9 mouse cellular contexts compared by ENCODE assay signal in the genomic region with DNA sequence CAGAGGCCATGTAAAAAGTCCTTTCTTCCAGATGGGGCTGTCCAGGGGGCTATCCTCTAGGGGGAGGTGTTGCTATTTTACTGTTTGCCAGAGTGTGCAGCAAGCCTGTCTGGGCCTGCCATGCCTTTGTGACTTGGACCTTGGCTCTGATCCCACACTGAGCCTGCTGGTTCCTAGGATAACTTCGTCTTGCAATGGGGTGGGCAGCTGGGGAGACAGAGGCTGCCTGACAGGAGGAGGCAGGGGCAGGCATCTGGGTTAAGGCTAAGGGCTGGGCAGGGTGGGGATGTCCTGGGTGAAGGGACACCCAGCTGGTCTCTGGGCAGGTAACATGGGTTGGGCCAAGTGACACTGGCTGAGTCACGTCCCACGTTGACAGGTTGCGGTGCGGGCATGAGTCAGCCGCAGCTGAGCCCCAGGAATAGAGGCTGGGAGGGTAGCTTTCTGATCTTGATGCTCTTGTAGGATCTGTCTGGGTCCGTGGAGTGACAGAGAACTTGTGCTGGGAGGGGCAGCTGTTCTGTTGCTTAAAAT. TPM values are rescaled to one million over a fixed set of nuclear protein-coding genes. Genes with fewer than 3 reads are reported as not detected.
A peak's percentile ranks its signal among the peaks of the same experiment; 100 is the strongest.
DNase-seq lines count a peak whose midpoint lies in the region; ATAC-seq lines count a peak whose summit lies in the region.
"Had no signal": no experiment of that assay in that cellular context is flagged by ENCODE, and none has a peak within 500 bp of the region (broad histone marks: within the 10 kb centered on the region; RNA-seq: fewer than 3 reads in every experiment).

No protein-coding gene starts in this region.

- 72% methylated on average over 7 of the region's 7 CpGs for WGBS in neural tube, embryonic 13.5 days
- WGBS in heart, embryonic 14.5 days = 31% methylated on average over 7 of the region's 7 CpGs
- 71% methylated on average over 7 of the region's 7 CpGs for WGBS in kidney, embryonic 15.5 days

- no peak overlapping the region for H3K4me2 ChIP-seq in neural tube, embryonic 13.5 days
- peak overlapping the region; percentile 34; the same call in 1 of the 2 replicates for H3K4me2 ChIP-seq in heart, embryonic 14.5 days (ENCODE audit: low read length)
- H3K4me2 ChIP-seq in kidney, embryonic 15.5 days = no peak overlapping the region

- no peak for DNase-seq in neural tube, embryonic 10.5 days (ENCODE audit: extremely low spot score, low spot score)
- DNase-seq in adrenal gland, postnatal 36 days = peak; percentile 70 to 79
- DNase-seq in T-cell, adult 2 months (ENCODE audit: low spot score) = no peak

- peak; percentile 53; the same call in 1 of the 2 replicates for ATAC-seq in neural tube, embryonic 13.5 days (ENCODE audit: low read depth)
- peak; percentile 63 for ATAC-seq in heart, embryonic 14.5 days (ENCODE audit: insufficient number of reproducible peaks, insufficient read depth, low FRiP score, low read depth)
- peak; percentile 76 for ATAC-seq in kidney, embryonic 15.5 days (replicated peaks; ENCODE audit: low FRiP score)
- ATAC-seq in megakaryocyte progenitor cell, adult 5-6 weeks (replicated peaks; ENCODE audit: poor library complexity) = peak; percentile 34
- no peak for ATAC-seq in monocyte, adult 5-6 weeks (replicated peaks; ENCODE audit: insufficient number of reproducible peaks, low FRiP score, low TSS enrichment, poor library complexity, severe bottlenecking)

- H3K4me1 ChIP-seq in neural tube, embryonic 13.5 days (replicated peaks) = peaks cover 16% of the 10 kb centered on the region
- H3K4me1 ChIP-seq in heart, embryonic 14.5 days (ENCODE audit: control insufficient read depth in 2 of 2, insufficient read depth in 2 of 2, low read length in 2 of 2) = peaks cover 46% of the 10 kb centered on the region in 2 experiments
- peaks cover 20% of the 10 kb centered on the region for H3K4me1 ChIP-seq in kidney, embryonic 15.5 days

- H3K4me3 ChIP-seq in neural tube, embryonic 13.5 days = no peak overlapping the region
- H3K4me3 ChIP-seq in heart, embryonic 14.5 days (ENCODE audit: control insufficient read depth in 1 of 2, insufficient read depth in 1 of 2, low read depth in 1 of 2, low read length in 2 of 2) = no peak overlapping the region
- no peak overlapping the region for H3K4me3 ChIP-seq in kidney, embryonic 15.5 days (replicated peaks)

- H3K9ac ChIP-seq in neural tube, embryonic 13.5 days = peak overlapping the region; percentile 23; the same call in 1 of the 2 replicates
- H3K9ac ChIP-seq in heart, embryonic 14.5 days (ENCODE audit: low read length) = no peak overlapping the region
- no peak overlapping the region for H3K9ac ChIP-seq in kidney, embryonic 15.5 days

- no peak overlapping the region for H3K27ac ChIP-seq in neural tube, embryonic 13.5 days (replicated peaks)
- peak overlapping the region; percentile 63 to 66 for H3K27ac ChIP-seq in heart, embryonic 14.5 days (replicated peaks in 1 of 2; ENCODE audit: control insufficient read depth in 1 of 2, insufficient read depth in 1 of 2, low read depth in 2 of 2, low read length in 2 of 2)
- H3K27ac ChIP-seq in kidney, embryonic 15.5 days = no peak overlapping the region

- no peaks in the 10 kb centered on the region for H3K27me3 ChIP-seq in neural tube, embryonic 13.5 days
- no peaks in the 10 kb centered on the region for H3K27me3 ChIP-seq in heart, embryonic 14.5 days (ENCODE audit: control insufficient read depth, insufficient read depth, low read length)
- no peaks in the 10 kb centered on the region for H3K27me3 ChIP-seq in kidney, embryonic 15.5 days

- no peaks in the 10 kb centered on the region for H3K36me3 ChIP-seq in neural tube, embryonic 13.5 days
- H3K36me3 ChIP-seq in heart, embryonic 14.5 days (ENCODE audit: control insufficient read depth, insufficient read depth, low read length) = no peaks in the 10 kb centered on the region
- no peaks in the 10 kb centered on the region for H3K36me3 ChIP-seq in kidney, embryonic 15.5 days

- no peaks in the 10 kb centered on the region for H3K9me3 ChIP-seq in neural tube, embryonic 13.5 days
- H3K9me3 ChIP-seq in heart, embryonic 14.5 days (ENCODE audit: control insufficient read depth, low read length) = no peaks in the 10 kb centered on the region
- no peaks in the 10 kb centered on the region for H3K9me3 ChIP-seq in kidney, embryonic 15.5 days (replicated peaks)

RNA-seq across cellular contexts. Expression of gene Cryaa, which starts 51.4 kb away (rescaled TPM):
- polyA plus RNA-seq in neural tube, embryonic 13.5 days (2015; fragmentation: Nextera tagmentation; extraction: Ambion mirVana) = not detected in 2 replicates
- total RNA-seq in adrenal gland, postnatal 36 days (2021) = not detected
- not detected in 2 replicates for polyA plus RNA-seq in heart, embryonic 14.5 days (2014; fragmentation: Nextera tagmentation; extraction: Ambion mirVana)
- 0.38 TPM in 1 of 2 replicates, not detected in the other for polyA plus RNA-seq in kidney, embryonic 15.5 days (2015; fragmentation: Nextera tagmentation; extraction: Ambion mirVana)
- not detected in 2 replicates for total RNA-seq in megakaryocyte progenitor cell, adult 5-6 weeks (2015)
- not detected in 2 replicates for total RNA-seq in megakaryocyte progenitor cell, adult 5-6 weeks (2017)
- not detected in 3 replicates for total RNA-seq in monocyte, adult 5-6 weeks (2017)
- polyA plus RNA-seq: limb, embryonic 11.5 days had no signal

Comparison
In these comparisons a context has a peak if more than half of its experiments do, and no peak if none do; other contexts are left out.
1. H3K27ac ChIP-seq: peak in heart, embryonic 14.5 days (2 of 2); none in neural tube, embryonic 13.5 days (single experiment) and kidney, embryonic 15.5 days (single experiment).
2. DNase-seq: peak in adrenal gland, postnatal 36 days (2 of 2); none in neural tube, embryonic 10.5 days (single experiment) and T-cell, adult 2 months (single experiment).